Mouse (Mus musculus): ENCODE measurements around the gene Sumo1. TPM values are rescaled to one million over a fixed set of nuclear protein-coding genes. Genes with fewer than 3 reads are reported as not detected.

Sumo1 gene
- total RNA-seq, 2 experiments from 2014 or later = 123 to 129 TPM

DNA sequence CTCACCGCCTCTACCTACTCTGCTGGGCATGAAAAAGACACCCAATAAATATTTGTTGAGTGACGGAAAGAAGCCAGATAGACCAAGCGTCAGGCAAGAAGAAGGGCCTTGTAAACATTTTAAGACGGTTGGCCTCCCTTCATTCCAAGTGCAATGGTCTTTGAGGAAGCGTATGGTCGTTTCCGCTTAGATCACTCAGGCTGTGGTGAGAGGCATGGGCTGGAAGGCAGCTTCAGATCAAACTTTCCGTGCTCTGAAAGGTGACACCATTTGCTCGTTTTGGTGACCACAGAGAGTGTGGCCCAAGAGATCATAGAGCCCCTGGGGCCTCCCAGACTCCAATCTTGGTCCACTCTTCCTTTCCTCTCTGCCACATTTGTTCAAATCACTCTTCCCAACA is 75.0 kb downstream of the Sumo1 start:
- no peak for DNase-seq (ENCODE audit: low spot score in 2 of 2)

DNA sequence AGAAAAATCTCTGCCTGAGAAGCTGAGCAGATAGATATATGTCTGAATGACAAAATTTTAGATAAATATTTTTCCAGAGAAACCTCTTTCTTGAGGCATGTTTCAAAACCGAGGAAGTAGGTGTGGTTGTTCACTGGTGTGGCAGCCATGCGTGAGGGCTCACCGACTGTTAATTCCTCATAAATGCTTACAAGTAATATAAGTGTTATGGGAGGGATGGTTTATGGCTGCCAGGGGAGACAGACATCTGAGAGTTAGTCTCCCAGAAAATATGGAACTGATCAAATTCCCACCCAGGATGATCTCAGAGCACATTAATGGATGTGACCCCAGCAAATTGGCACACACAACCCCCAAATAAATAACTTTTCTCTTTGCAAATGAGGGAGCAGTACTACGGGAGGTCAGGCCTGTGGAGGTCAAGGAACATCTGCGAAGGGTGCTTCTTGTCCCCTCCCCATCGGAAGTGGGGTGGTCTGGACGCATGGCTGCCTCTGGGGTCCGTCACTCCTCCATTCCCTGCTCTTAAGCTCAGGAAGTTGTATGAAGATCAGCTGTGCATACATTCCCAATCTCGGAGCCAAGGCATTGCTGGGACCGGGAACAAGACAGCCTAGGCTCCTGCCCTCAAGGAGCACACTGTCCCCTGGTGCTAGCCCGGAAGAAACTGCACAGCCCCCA is 75.9 kb downstream of the Sumo1 start:
- no peak for DNase-seq (ENCODE audit: low spot score in 2 of 2)

DNA sequence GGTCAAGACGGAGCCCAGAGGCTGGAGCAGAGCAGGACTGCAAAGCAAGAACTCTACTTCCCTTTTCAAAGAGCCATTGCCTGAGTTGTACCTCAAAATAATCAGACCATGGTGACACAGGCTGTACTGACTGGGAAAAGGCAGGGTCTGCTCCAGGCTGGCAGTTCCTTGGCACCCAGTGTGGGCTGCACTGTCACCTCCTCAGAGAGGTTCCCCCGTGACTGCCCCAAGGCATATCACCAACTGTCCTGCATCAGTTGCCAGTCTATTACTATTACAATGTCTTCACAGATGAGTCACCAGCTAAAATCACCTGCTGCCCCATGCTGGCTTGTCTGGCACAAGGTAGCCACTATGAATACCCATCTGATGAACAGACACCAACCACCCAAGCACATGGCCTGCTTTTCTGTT is 77.0 kb downstream of the Sumo1 start:
- no peak for DNase-seq (ENCODE audit: low spot score in 2 of 2)

DNA sequence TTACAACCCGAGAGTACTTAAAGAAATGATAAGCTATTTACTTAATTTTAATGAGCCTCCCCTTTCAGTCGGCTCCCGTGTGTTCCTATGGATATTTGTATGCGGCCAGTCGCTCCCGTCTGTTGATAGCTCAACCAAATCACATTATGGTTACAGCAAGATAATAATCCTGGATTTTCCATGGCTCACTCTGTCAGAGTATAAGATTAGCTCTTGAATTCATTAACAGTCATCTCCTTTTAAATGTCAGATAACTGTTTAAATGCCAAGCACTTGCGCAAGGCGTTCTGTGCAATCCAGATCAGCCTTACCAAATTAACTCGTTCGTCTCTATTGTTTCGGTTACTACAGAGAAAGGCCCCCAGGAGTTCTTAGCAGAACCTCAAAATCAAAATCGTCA is 77.8 kb downstream of the Sumo1 start:
- DNase-seq (ENCODE audit: low spot score in 2 of 2) = no peak

DNA sequence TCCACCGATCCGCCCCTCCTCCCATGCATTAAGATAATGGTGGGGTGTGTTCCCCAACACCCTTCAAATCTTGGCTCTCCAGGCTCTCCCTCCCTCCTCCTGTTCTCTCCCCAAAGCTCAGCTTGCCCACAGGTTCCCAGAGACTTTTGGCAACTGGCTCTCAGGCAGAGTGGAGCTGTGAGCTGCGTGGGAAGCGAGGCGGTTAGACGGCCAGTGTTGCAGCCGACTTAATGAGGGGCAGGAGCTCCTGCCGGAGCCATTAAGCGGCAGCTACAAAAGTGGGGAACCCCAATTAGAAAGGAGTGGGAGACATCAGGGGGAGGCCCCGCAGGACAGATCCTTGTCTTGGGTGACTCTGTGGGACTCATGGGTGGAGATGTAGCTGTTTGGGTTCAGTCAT is 78.3 kb downstream of the Sumo1 start:
- peak; percentile 49 to 63 for DNase-seq (ENCODE audit: low spot score in 2 of 2)

DNA sequence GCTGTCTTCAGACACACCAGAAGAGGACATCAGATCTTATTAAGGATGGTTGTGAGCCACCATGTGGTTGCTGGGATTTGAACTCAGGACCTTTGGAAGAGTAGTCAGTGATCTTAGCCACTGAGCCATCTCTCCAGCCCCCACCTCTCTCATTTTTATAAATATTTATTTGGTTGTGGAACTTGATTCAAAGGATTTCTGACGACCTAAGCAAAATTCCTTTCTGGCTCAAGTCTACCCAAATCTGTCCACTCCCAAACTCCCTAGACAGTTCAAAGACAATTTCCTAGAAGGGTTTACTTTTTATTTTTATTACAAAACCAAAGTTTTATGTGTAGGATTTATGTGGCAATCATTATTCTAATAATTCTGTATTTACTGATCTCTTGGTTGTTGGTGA is 81.4 kb downstream of the Sumo1 start:
- DNase-seq (ENCODE audit: low spot score in 2 of 2) = no peak

DNA sequence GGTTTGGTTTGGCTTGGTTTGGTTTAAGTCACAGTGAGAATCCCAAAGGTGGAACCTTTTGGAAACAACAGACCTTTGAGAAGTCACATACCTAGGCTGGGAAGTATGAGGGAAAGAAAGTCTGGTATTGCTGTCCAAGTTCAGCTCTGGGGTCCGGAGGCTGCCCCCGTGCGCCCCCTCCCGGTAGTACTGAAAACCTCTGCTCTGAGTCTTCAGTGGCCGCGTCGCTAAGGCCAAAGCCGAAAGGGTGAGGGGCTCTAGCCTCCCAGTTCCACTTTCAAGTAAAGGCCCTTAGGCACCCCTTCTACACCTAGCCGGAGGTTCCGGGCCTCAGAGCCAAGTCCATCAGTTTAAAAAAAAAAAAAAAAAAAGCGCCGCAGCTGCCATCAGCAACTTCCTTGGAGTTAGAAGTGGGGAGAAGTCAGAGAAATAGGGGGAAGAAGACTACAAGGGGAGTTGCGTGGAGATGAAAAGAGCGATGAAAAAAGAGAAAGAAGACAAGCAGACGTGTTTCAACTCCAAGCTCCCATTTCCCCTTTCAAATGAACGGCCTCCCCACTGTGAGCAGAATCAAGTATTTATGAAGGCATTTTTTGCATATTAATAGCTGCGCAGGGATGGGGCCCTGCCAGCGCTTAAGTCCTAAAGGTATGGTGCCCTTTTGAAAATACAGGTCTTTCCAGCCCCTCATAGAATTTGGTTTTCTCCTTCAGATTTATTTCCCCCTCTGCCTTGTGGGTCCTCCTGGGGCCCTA is 85.8 kb downstream of the Sumo1 start:
- DNase-seq (ENCODE audit: low spot score in 2 of 2) = peak; percentile 63 to 68

DNA sequence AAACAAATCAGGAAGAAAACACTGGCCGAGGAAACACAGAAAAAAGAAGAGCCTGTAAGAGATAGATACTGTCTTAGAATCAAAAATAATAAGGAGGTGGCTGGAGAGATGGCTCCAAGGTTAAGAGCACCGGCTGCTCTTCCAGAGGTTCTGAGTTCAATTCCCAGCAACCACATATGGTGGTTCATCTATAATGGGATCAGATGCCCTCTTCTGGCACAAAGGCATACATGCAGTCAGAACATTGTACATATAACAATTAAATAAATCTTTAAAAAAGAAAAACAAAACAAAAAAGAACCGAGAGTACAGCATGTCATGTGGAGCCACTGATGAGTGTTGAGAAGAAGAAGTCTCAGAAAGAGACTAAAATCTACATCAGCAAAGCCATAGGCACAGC is 89.8 kb downstream of the Sumo1 start:
- no peak for DNase-seq (ENCODE audit: low spot score in 2 of 2)

DNA sequence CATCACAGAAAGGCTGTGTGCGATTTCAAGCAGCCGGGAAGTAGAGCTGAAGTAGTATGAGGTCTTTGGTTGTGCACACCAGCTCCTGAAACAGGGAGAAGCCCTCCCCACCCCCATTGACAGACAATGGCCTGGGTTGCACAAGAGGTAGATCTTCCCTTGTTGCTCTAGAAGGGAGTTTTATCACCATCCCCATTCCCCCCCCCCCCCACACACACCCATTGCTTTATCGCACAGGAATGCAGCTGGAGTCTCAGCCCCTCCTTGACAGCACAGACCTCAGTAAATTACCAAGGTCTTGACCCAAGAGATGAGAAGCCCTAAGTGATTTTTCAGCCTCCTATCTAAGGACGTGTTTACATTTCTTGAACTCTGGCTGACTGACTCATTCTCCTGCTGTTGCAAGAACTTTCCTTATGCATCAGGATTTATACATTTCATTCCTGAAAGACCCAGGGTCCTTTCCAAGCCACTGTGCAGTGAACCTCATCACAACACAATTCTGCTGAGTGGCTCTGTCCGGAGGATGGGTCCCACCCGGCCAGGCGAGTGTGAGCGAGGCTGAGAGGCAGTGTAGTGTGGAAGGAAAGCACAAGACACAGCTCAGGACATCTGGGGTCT is 90.4 kb downstream of the Sumo1 start:
- no peak for DNase-seq (ENCODE audit: low spot score in 2 of 2)

DNA sequence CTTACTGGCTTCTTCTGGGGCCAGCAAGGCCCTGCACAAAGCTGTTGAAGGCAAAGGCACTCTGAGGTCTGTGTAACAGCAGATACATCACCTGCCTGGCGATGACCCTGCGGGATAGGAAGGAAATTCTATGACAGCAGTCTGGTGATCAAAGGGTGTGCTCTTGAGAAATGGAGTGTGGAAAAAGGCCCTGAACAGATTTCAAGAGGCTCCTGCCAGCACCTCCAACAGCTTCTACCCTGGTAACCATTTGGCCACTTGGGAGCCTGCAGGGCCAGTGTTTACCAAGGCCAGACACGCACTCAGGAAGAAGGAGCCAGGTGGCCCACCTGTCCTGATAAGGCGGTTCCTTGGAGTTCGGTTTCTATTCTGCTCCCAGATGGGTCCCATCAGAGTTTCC is 91.3 kb downstream of the Sumo1 start:
- DNase-seq (ENCODE audit: low spot score in 2 of 2) = no peak

DNA sequence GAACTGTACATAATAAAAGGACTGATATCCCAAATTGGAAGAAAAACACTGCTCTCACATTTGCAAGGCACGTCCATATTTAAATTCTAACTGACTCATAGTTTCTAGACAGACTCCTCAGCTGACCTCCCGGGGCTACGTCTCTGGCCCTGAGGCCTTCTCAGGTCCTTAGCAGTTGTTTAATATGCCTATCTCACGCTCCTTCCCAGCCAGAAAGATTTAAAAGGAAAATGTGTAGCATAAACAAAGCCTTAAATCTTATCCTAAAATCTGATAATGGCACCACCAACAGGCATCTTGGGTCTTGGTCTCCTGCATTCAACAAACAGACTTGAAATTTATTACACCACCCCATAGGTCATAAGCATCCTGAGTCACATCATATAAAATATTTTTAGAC is 91.9 kb downstream of the Sumo1 start:
- DNase-seq (ENCODE audit: low spot score in 2 of 2) = no peak

DNA sequence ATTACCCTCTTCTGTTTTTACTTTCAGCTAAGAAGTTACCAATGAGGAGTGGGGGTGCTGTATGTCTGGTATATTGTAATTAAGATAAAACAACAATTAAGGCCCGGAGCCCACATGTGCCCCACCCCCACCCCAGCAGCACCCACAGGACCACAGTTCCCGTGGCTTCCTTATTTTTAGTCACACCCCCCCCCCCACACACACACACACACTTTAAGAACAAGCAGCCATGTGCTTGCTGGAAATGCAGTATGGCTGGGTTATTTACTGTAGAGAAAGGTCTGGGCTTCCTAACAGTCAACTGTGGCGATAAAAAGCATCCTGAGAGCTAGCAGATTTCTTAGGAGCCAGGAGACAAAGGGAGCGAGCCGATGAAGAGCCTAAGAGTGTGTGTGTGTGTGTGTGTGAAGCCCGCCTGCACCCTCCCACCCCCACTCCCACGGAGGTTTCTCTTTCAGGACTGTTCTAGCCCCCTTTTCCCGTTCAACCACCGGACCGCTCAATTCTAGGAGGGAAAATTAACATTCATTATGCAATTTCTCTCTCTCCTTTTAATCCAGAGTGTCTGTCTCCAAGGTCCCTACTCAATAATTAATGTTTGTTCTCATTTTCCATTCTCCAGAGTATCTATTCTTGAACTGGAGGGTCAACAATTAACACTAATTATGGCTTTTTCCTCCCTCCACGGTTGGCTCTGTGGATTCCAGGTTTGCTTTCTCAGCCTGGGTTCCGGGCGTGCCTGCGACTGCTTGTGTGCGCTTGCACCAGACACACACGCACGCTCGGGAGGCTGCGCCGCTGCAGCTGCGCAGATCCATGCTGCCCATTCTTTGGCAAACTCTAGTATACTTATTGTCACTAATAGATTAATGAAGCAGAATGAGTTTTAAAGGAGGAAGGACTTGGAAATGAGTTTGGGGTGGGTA is 96.1 kb downstream of the Sumo1 start:
- DNase-seq (ENCODE audit: low spot score in 2 of 2) = peak; percentile 16 to 43

DNA sequence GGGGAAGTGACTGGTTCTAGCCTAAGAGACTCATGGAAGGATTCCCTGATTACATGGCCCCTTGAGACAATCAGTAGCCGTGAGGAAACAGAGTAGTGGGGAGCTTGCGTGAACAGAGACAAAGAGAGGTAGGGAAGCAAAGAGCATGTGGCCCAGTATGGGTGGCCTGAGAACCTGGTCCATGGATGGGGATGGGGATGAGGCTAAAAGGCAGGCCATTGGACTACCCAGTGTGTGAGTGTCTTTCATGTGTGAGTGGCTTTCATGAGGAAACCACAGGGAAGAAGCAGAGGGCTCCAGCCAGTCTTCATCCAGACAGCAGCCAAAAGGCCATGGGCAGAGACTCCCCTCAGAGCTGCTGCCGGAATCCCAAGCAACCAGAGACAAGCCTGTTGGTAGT is 96.8 kb downstream of the Sumo1 start:
- no peak for DNase-seq (ENCODE audit: low spot score in 2 of 2)

DNA sequence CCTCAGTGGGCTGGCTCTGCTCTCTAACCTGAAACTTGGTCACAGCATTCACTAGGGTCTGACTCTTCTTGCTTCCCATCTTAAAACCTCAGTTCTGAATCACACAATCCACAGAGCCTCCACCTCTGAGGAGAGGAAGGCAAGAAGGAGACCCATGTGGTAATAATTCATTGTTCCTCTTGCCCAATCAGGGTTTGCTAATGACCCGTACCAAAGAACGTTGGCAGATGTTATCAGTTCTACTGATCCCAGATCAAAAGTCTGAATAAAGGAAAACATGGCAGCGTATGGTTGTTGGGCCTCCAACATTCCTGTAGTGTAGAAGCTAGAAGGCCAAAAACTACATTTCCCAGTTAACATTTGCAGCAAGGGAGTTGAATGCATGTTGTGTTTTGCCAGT is 99.1 kb downstream of the Sumo1 start:
- no peak for DNase-seq (ENCODE audit: low spot score in 2 of 2)

DNA sequence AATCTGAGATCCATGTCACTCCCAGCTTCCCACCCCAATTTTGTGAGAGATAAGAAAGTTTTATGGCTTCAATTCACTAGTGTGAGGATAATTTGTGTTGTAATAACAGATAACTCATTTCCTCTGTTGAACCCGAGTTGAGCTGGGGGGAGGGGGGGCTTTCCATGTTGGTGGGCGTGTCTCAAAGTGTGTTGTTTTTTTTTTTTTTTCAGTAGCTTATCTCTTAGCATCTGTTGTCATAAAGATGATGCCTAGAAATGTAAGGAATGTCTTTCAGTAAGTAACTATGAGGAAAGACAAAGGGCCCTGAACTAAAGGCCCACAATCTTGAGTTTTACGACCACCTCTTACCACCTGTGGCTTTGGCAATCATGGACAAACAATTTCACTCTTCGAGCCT is 99.9 kb downstream of the Sumo1 start:
- DNase-seq (ENCODE audit: low spot score in 2 of 2) = no peak

DNA sequence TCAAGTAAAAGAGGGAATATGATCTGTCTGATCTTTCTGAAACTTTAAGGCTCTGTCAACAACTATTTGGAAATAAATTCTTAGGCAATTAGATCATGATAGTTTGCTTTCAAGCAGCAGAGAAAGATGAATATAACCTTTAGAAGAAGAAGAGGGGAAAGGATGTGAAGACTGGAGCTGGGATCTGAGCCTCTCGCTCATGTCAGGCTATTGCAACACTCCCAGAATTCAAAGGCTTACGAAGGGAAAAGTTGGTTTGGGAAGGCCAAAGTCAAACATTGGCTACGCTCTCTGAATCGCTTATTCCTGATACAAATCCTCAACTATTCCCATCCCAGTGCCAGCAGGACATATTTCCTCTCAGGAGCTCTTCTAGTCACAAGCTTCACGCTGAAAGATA is 101.3 kb downstream of the Sumo1 start:
- no peak for DNase-seq (ENCODE audit: low spot score in 2 of 2)

DNA sequence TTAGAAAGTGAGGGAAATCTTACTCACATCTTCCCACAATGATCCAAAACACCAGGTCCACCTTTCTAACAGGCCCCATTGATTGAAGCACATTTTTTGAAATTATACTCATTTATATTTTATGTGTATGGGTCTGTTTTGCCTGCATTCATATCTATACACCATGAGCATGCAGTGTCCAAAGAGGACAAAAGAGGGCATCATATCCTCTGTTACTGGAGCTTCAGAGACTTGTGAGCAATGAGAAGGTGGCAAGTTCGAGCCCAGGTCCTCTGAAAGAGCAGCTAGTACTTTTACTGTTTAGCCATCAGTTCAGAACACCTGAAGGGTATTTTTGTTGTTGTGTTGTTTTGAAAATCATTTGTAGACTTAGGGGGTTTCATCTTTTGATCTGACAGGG is 102.4 kb downstream of the Sumo1 start:
- DNase-seq (ENCODE audit: low spot score in 2 of 2) = no peak

DNA sequence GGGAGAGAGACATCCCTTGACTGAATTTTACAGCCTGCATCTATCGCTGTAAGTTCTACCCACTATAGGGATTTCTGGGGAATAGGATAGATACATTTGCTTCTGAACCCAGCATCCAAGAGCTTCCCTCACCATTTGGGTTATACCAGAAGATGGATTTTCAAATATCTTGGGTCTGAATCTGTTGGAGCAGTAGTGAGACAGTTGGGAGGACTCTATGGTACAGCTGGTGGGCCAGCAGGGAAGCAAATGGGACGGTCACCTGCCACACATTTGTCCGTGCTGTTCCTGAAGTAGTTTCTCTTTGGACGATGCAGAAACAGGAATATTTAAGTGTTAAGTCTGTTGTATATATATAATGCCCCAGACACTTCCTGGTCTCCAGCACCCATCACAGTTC is 103.1 kb downstream of the Sumo1 start:
- no peak for DNase-seq (ENCODE audit: low spot score in 2 of 2)

DNA sequence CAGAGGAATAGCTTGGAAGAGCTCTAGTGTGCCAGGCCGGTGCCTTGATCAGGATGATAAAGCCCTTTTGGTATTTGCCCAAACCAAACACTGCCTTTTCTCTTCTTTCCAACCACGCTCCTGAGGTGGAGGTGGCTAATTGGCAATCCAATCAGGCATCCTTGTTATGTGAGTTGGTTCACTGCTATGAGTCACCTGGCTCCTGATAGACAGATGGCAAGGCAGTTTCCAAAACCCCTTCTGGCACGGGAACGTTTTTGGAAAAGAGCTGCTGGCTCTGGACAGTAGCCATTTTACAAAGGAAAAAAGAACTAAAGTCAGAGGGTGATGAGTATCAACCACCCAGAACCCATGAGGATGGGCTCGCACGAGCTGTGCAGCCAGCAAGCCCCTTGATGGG is 103.7 kb downstream of the Sumo1 start:
- DNase-seq (ENCODE audit: low spot score in 2 of 2) = peak; percentile 11 to 24

DNA sequence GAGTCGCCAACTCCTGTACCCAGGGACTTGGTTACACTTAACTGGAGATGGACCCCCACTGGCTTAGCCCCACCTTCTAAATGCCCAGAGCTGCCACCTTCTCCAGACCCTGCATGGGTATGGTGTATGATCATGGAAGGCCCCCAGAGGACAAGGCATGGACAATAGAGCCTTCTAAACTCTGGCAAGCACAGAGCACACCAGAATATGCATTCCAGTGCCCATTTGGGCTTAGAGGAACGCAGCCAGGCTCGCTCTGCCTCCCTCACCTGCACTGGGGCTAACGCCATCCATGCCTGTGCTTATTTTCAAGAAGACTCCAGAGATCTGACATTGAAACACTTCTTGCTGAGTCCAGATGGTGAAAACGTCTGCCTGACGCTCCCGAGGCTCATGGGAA is 104.4 kb downstream of the Sumo1 start:
- no peak for DNase-seq (ENCODE audit: low spot score in 2 of 2)

DNA sequence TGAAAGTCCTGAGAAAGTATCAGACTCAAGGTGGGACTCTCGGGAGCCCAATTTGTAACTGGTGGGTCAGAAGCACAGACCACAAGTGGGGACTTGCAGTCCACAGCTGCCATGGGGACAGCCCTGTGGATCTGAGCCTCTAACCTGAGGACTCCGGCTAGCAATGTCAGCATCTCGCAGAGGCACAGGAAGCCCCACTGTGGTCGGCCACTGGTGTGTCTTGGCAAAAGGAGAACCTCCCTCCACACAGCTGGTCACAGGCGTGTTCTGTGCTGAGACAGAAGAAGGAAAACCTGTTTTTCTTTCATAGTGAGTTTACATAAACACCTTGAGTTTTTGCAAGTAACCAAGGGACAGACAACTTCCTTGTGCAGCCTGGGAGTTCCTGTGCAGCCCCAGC is 104.8 kb downstream of the Sumo1 start:
- no peak for DNase-seq (ENCODE audit: low spot score in 2 of 2)

DNA sequence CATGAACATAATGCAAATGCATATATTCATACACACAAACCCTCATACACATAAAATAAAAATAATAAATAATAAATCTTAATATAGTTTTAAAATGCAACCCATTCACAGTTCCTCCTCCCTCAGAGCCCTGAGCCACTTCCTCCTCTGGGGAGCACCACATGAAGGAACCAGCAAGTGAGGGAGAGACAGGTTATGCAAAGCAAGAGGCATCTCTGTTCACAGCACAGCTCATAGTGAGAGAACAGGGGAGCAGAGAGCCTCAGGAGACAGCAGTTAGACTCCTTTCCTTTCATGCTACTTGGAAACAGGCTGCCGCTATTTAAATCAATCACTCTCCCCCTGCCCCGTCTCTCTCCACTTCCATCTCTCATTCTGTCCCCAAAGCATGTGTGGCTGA is 107.1 kb downstream of the Sumo1 start:
- DNase-seq (ENCODE audit: low spot score in 2 of 2) = no peak

All from left cerebral cortex, adult 18-20 months (tissue).